Mouse (Mus musculus) small intestine, adult 10 weeks (tissue): ENCODE measurements around the gene Scpep1. TPM values are rescaled to one million over a fixed set of nuclear protein-coding genes. Genes with fewer than 3 reads are reported as not detected.

Experiments used
- polyA plus RNA-seq: library from polyadenylated mRNA; stranded (reverse); fragments of 350-450 nt; fragmentation: Illumina TruSeq; extraction: RNeasy Lipid Tissue Mini Kit (QIAGEN cat#74804); gene quantifications from one replicate; pipeline ENCODE4 v1.2.3, GENCODE M21; 2014; ENCODE audit warnings: low replicate concordance

Gene Scpep1
- 15.4 TPM for polyA plus RNA-seq

DNA sequence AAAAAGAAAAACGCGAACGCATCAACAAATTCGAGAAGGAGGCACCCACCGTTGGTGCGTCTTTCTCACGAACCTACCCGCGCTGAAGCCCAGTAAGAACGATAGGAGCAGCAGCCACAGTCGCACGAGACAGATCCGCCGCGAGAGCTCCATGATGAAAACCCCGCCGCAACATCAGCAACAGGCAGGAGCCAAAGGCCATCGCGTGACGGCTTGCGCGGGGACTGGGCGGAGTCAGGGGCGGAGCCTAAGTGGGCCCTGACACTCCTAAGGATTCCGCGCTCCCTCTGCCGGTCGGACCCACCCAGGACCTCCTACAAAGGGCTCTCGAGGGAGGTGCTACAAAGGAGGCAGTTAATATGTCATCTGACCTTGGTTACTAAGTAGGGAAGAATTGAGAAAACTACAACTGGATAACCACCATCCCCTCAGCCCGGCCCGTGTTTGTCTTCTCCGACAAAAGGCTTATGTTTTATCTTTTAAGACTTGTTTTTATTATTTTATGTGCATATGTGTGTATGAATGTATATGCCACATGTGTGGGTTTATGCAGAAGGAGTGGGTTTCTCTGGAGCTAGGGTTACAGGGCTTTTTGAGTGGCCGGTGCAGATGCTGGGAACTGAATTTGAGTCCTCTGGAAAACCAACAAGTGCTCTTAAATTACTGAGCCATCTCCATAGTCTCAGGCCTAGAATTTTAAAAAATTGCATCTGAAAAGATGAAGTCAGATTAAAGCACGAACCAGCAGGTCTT lies at the start of gene Scpep1:
Scpep1 (minus strand) TSS at position 249 of the 753 bp plus-strand sequence.

DNA sequence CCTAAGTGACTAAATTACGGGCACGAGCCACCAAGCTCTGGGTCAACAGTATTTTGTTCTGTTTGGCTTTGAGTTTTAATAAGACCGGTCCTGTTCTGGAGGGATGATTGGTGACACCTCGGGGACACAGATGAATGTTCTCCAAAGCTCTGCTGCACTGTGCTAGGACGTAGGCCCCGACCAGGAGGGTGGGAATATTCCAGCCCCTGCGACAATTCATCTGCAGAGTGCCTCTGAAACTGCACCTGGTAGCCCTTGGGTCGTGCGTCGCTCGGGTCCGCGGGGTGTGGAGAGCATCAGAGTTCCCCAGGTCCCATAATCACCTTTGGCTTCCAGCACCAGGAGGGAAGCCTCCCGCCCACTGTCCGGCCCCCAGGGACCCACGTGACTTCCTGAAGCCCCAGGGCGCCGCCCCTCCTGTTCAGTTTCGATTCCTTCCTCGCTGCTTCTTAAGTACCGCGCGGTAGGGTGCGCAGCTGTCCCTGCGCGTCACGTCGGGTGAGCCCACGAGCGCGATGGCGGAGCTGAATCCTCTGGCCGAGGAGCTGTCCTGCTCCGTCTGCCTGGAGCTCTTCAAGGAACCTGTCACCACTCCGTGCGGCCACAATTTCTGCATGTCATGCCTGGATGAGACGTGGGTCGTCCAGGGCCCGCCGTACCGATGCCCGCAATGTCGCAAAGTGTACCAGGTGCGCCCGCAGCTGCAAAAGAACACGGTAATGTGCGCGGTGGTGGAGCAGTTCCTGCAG lies 43.9 kb upstream of the Scpep1 start, which contains the start of gene Trim25:
Trim25 (plus strand) TSS at position 403 of the 749 bp plus-strand sequence.

DNA sequence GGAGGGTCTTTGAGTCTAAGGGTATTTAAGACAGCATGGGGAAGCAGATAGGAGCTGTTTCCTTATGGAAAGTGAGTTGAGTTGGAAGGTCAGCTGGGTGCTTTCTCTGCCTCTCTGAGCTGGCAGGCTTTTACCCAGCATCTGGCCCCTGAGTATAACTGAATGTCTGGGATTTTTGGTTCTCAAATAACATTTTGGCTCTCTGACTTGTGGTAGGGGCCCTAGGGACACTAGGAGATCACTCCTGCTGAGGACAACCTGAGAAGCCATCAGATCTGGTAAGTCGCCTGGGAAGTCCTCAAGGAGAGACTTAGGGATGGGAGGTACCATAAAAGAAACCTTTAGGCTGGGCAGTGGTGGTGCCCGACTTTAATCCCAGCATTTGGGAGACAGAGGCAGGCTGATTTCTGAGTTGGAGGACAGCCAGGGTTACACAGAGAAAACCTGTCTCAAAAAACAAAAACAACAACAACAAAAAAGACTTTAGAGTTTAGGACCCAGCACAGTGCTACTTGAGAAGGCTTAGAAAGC lies 15.0 kb upstream of the Scpep1 start, which contains the start of gene Coil:
Coil (plus strand) TSS at position 51 of the 531 bp plus-strand sequence.

DNA sequence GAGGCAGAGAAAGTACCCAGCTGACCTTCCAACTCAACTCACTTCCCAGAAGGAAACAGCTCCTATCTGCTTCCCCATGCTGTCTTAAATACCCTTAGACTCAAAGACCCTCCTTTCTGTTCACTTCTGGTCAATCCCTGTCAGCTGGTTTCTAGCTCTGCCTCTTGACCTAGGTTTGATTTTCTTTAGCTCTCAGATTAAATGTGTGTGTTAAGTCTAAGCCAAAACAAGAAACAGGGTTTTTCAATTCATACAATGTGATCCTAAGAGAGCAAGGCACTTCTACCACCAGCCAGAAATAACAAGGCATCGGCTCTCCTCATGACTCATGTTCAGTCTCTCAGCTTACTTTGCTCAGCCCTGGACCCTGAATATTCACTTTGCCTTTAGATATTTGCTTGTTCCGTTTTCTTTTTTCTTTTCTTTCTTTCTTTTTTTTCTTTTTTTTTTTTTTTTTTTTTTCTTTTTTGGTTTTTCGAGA lies 11.7 kb upstream of the Scpep1 start, which contains the start of gene Elobl:
Elobl (minus strand) TSS at position 51 of the 481 bp plus-strand sequence.

Other genes with a start within 250 kb of the Scpep1 start
- 22.3 TPM for gene Msi2, start 237.0 kb downstream of the Scpep1 start, polyA plus RNA-seq
- gene Akap1, start 90.9 kb downstream of the Scpep1 start, polyA plus RNA-seq, result 13.2 TPM
- not detected for gene Elobl, start 11.5 kb upstream of the Scpep1 start, polyA plus RNA-seq
- gene Coil, start 14.8 kb upstream of the Scpep1 start, polyA plus RNA-seq, result 3.2 TPM
- 35.8 TPM for gene Trim25, start 43.9 kb upstream of the Scpep1 start, polyA plus RNA-seq
- gene Dgke, start 111.4 kb upstream of the Scpep1 start, polyA plus RNA-seq, result 5.9 TPM
- gene Gm525, start 118.4 kb upstream of the Scpep1 start, polyA plus RNA-seq, result not detected